Mouse (Mus musculus) heart, adult 2 months (tissue): Measurements from ENCODE around the gene Laptm4a.

Experiments used
- CTCF ChIP-seq: fragments of 200-600 bp; IDR thresholded peaks from 2 replicates; pipeline ENCODE4 v1.8.1; 2022; ENCODE audit warnings: antibody characterized with exemption, mild to moderate bottlenecking, moderate library complexity
- POLR2A ChIP-seq: fragments of 200-500 bp; IDR thresholded peaks from 2 replicates; pipeline ENCODE4 v1.6.1; 2011; ENCODE audit warnings: mild to moderate bottlenecking, low read depth, low read length, control low read depth; ENCODE audit not compliant: insufficient read depth

DNA sequence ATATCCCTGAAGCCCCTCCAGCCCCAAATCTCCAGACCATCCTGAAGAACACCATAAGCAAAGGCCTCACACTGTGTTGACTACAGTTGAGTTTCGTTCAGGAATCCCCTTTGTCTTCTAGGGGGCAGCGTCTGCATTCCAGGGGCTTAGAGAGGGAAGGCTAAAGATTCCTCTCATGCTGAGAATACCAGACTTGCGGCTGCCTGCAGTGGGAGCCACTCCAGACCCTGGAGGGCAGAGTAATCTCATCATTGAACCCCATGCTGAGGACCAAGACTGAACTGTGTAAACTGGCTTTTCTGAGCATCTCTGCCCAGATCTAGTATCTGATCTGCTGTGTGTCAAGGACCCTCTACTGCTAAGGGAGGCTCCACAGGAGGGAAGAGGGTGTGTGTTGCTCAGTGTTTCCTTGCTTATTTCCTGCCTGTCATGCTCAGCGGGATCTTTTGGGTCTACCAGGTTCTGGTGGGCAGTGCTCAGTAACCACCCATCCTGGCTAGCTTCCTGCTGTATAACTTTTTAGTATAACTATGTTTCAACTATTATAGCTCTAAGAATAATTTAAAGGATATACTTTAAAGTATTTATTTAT, 21.3 kb upstream of the Laptm4a start:
- TF ChIP-seq POLR2A (no peak), CTCF (no peak)
